Mouse (Mus musculus): ENCODE measurements at regions not wholly inside any gene's neighbourhood (a gene's known extent, or its start where the extent isn't known, plus 50 kb on each side); places are given as distances from the start of the nearest gene placed in this dataset.
"Not testable (repeated sequence)": the region's sequence is repeated elsewhere in the genome, so short reads cannot be mapped to it uniquely, and the experiment has no call there.

- no peak for DNase-seq (ENCODE audit: extremely low read depth, insufficient read length, low spot score)
These were observed 184.6 kb downstream of the Samd5 start for GRCm38 (mm10) chr10:9490416-9490815.

DNA sequence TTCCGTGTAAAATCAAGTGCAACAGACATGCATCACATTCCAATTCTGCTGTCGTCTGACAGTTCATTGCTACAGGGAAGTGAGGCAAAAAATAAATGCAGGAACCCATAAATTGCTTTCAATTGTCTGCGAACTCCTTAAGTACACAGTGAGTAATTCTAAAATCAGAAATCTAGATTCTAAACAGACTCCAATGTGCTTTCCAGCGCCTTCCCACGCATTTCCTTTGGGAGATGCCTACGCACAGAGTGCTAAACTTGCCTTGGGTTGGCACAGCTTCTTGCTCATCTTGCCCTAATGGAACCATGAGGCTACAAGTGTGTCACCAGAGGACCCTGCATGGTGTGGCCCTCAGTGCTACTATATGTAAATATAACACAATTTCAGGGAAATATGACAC is 212.6 kb downstream of the Samd5 start:
- no peak for DNase-seq (ENCODE audit: extremely low read depth, insufficient read length, low spot score)

DNA sequence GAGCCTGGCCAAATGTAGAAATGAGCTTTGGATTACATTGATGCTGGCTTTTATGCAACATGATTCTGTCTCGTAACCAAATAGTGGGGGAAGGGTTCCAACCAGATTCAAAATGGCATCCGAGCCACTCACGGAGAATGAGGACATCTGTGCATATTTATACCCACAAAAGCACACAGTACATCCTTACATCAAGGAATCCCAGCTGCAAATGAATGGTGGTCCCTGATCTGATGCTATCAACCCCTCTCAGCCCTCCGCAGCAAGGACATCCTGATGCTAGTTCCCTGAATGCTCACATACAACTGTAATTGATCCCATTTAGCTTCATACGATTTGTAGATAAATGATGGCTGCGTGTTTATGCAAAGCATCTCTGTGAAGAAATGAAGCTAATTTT is 215.9 kb downstream of the Samd5 start:
- DNase-seq (ENCODE audit: extremely low read depth, insufficient read length, low spot score) = no peak

DNA sequence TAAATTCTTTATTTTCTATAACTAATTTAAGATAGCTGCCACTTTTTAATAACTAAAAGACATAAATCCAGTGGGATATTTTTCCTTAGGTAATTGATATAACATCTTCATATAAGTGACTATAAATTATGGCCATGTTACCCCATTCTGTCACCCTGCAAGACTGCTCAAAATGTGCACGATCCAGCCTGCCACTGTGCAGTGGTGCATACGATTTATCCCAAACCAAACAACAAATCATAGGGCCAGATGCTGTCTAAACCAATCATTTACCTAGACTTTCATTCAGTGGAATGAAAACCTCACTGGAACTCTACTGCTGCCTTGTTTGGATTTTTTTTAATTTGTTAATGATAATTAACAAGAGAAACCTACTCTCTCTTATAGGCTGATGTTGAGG is 216.5 kb downstream of the Samd5 start:
- DNase-seq (ENCODE audit: extremely low read depth, insufficient read length, low spot score) = no peak

DNA sequence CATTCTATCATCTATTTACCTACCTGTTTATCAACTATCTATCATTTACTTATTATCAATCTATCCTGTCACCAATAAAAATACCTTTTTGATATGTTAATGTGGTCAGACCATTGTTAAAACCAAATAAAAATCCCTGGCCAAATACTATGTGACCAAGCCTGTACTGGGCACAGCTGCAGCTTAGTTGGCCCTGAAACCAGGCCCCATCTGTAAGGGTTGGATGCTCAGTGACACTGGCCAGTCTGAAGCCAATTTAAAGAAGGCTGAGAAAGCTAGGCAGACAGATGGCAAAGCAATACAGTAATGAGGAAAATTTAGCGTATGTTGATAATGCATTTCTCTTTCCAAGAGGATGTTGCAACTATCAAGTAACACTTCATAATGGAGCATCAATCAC is 217.8 kb downstream of the Samd5 start:
- DNase-seq (ENCODE audit: extremely low read depth, insufficient read length, low spot score) = no peak

GRCm38 (mm10) chr10:9439072-9439471 is 235.9 kb downstream of the Samd5 start:
- DNase-seq (ENCODE audit: extremely low read depth, insufficient read length, low spot score) = no peak

GRCm38 (mm10) chr10:9438366-9438765 is 236.6 kb downstream of the Samd5 start:
- DNase-seq (ENCODE audit: extremely low read depth, insufficient read length, low spot score) = no peak

DNA sequence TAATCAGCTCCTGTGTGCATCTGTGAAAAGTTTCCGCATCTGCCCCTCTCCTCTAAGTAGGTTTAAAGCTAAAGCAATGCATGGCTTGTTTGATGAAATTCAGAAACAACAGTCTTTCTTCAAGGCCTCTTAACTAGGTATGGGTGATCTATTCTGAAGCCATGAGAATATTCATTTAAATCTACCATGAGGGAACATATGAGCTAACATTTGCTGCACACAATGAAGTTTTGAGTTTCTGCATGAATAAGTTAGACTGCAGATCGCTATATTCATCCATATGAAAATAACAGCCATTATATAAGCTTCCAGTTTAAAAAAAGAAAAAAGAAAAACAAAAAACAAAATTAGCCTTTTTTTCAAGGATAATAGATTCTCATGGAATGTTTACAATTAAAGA is 245.9 kb downstream of the Samd5 start:
- DNase-seq (ENCODE audit: extremely low read depth, insufficient read length, low spot score) = no peak

- DNase-seq (ENCODE audit: extremely low read depth, insufficient read length, low spot score) = no peak
These were observed 254.3 kb downstream of the Samd5 start for GRCm38 (mm10) chr10:9420741-9421140.

- no peak for DNase-seq (ENCODE audit: extremely low read depth, insufficient read length, low spot score)
These were observed 258.3 kb downstream of the Samd5 start for GRCm38 (mm10) chr10:9416685-9417084.

DNA sequence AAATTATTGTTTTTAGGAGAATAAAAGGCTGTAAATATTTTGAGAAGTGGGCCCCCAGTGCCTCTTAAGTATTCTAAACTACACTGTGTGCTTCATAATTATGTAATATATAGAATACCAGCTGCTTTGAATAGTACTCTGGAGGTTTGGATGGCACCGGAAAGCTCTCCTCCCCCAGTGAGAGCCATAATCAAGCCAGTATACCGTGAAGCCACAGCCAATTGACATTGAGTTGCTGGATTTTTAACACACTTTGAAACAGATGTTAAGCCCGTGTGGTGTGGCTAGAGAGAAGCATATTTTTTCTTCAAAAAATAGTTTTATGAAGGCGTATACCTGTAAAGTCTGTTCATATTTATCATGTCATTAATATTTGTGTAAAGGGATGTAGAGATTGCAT is 268.9 kb downstream of the Samd5 start:
- DNase-seq (ENCODE audit: extremely low read depth, insufficient read length, low spot score) = no peak

GRCm38 (mm10) chr10:9405417-9405816 is 269.6 kb downstream of the Samd5 start:
- no peak for DNase-seq (ENCODE audit: extremely low read depth, insufficient read length, low spot score)

DNA sequence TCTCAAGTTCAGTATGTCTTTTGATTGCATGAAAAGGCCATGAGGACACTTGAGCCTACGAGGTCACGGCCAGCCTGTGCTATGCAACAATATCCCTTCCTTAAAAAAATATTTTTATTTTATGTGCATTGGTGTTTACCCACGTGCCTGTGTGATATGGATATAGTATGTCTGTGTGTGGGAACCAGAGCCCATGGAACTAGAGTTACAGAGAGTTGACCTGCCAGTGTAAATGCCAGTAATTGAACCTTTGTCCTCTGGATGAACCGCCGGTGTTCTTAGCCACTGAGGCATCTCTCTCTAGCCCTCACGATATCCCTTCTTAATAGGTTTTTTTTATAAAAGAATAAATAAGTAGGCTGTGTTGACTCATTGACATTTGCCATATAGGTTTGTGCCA is 270.0 kb downstream of the Samd5 start:
- no peak for DNase-seq (ENCODE audit: extremely low read depth, insufficient read length, low spot score)

GRCm38 (mm10) chr10:9400911-9401617 is 273.9 kb downstream of the Samd5 start:
- no peak for DNase-seq (ENCODE audit: extremely low read depth, insufficient read length, low spot score)

- no peak for DNase-seq (ENCODE audit: extremely low read depth, insufficient read length, low spot score)
These were observed 297.4 kb downstream of the Samd5 start for GRCm38 (mm10) chr10:9377440-9378101.

- DNase-seq (ENCODE audit: extremely low read depth, insufficient read length, low spot score) = no peak
These were observed 312.6 kb downstream of the Samd5 start for GRCm38 (mm10) chr10:9362306-9362865.

DNA sequence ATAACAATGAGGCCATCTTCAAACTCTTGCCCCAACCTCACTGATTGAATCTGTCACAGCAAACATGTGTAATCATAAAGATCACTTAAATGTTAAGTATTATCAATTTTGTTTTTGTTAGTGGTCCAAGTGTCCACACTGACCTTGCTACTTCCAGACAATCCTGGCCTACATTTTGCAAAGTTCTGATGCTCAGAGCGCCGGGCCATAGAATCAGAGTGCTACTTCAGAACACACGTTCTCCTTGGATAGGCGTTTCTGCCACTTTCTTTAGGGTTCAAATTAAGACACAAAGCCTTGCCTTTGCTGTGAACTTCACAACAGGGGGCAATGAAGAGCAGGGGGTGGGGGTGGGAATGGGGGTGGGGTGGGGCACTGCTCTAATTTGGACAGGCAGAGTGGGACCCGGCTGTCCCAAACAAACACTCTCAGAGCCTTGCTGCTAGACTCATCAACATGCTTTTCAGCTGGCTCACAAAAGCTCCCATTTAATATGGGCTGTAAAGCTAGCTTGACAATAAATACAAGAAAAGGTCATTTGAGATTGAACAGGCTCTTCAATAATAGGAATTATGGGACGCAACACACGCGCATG is 336.7 kb downstream of the Samd5 start:
- no peak for DNase-seq (ENCODE audit: extremely low read depth, insufficient read length, low spot score)

DNA sequence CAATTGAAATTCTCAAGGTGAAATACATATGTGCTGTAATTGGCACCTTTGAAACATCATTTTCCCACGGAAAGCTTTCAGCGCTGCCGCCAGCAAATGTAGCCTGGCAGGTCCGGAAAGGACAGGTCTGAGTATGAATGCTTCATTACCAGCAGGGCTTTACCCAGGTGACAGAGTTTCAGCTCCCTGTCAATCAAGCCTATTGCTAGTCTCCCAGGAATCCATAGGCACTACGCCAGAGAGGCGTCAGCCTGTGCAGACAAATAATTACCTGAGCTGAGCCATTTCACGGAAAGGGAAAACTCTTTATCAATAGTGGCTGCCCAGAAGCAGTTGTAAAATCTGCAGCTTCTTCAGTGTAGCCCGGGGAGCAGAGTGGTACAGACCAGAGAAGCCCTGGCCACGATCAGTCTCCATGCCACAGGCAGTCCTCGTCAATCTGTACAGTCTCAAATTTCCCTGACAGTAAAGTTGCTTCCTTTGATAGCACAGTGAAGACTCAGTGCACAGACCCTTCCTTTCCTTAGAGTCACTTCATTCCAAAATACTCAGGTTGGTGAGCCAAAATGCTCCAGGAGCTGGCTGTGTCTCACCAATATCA is 340.7 kb downstream of the Samd5 start:
- no peak for DNase-seq (ENCODE audit: extremely low read depth, insufficient read length, low spot score)

DNA sequence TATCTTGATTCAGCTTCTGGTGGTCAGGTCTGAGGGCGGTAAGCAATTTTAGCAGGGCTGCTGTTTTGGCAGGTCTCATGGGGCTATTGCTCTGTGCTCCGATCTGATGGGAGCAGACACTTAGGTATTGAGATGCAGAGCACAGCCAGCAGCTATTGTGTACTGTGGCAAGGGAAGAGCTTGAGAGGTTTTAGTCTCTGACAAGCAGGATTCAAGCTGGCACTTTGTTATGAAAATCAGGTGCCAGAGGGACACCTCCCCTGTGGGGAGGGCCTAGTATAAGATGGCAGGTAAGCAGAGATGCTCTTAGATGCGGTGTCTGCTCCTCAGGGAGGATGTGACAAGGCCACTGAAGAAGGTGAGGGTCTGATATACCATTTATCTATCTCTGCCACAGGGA is 343.3 kb downstream of the Samd5 start:
- DNase-seq (ENCODE audit: extremely low read depth, insufficient read length, low spot score) = no peak

- no peak for DNase-seq (ENCODE audit: extremely low read depth, insufficient read length, low spot score)
These were observed 346.7 kb downstream of the Samd5 start for GRCm38 (mm10) chr10:9328324-9328723.

DNA sequence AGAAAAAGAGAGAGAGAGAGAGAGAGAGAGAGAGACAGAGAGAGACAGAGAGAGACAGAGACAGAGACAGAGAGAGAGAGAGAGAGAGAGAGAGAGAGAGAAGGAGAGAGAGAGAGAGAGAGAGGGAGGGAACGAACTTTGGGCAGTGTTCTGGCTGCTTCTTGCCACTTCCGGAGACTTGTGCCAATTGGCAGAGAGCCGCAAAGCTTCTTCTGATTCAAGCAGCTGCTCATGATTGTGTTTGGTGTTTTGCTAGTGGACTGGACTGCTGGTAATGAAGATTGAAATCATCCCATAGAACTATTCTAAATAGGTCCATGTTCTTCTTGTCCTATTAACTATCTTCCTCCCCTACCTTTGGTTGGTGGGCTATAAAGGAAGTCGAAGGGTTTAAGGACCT is 347.1 kb downstream of the Samd5 start:
- DNase-seq (ENCODE audit: extremely low read depth, insufficient read length, low spot score) = not testable (repeated sequence)
